Mouse (Mus musculus) lung, embryonic 14.5 days (tissue): Measurements from ENCODE around the gene Cdh22. TPM values are rescaled to one million over a fixed set of nuclear protein-coding genes. Genes with fewer than 3 reads are reported as not detected.

Experiments used
- ATAC-seq: fragments of 200-750 bp; cut with Nextera tagmentation; 2 replicates; pipeline ENCODE4 v1.8.0; 2017; ENCODE audit warnings: mild to moderate bottlenecking, moderate TSS enrichment, moderate library complexity; ENCODE audit not compliant: insufficient read depth
- DNase-seq: peaks from one replicate; pipeline ENCODE4 v3.0.0-alpha.2; 2015
- H3K27ac ChIP-seq: fragments of 300-500 bp; sonication (generic); 2 replicates; pipeline ENCODE4 v1.5.1; 2014; ENCODE audit warnings: low read depth, mild to moderate bottlenecking, moderate library complexity
- H3K27me3 ChIP-seq: fragments of 300-500 bp; sonication (generic); 2 replicates; pipeline ENCODE4 v1.6.1; 2014; ENCODE audit warnings: low read length, control low read depth; ENCODE audit not compliant: insufficient read depth
- H3K36me3 ChIP-seq: fragments of 300-500 bp; sonication (generic); 2 replicates; pipeline ENCODE4 v1.6.1; 2014; ENCODE audit warnings: control low read depth; ENCODE audit not compliant: insufficient read depth
- H3K4me1 ChIP-seq: fragments of 300-500 bp; sonication (generic); 2 replicates; pipeline ENCODE4 v1.6.1; 2014; ENCODE audit warnings: antibody characterized with exemption, control low read depth; ENCODE audit not compliant: insufficient read depth
- H3K4me2 ChIP-seq: fragments of 300-500 bp; sonication (generic); 2 replicates; pipeline ENCODE4 v1.6.1; 2014; ENCODE audit warnings: mild to moderate bottlenecking
- H3K4me3 ChIP-seq: fragments of 300-500 bp; sonication (generic); 2 replicates; pipeline ENCODE4 v1.5.1; 2014; ENCODE audit warnings: low read depth, low read length
- H3K9ac ChIP-seq: fragments of 300-500 bp; sonication (generic); 2 replicates; pipeline ENCODE4 v1.6.1; 2014
- H3K9me3 ChIP-seq: fragments of 300-500 bp; sonication (generic); 2 replicates; pipeline ENCODE4 v1.6.1; 2016; ENCODE audit warnings: low read depth, low read length, control low read depth
- CTCF ChIP-seq: IDR thresholded peaks from 2 replicates; pipeline ENCODE4 v1.5.1; 2016; ENCODE audit warnings: antibody characterized with exemption, low read depth
- WGBS: fragments of 180-500 bp; shearing (Covaris S2); extraction: QIAGEN DNeasy Blood & Tissue Kit; methylation state at CpG from one replicate; pipeline ENCODE4 v1.1.7; 2014; 5-methylcytosine and 5-hydroxymethylcytosine counted together
- polyA plus RNA-seq: library from polyadenylated mRNA; unstranded; fragments of >200 nt; fragmentation: Nextera tagmentation; extraction: Ambion mirVana; gene quantifications from 2 replicates; pipeline ENCODE4 v1.2.1, GENCODE M21; 2014

Gene Cdh22
- polyA plus RNA-seq, 1 experiment from 2014 or later: 1.5 TPM

DNA sequence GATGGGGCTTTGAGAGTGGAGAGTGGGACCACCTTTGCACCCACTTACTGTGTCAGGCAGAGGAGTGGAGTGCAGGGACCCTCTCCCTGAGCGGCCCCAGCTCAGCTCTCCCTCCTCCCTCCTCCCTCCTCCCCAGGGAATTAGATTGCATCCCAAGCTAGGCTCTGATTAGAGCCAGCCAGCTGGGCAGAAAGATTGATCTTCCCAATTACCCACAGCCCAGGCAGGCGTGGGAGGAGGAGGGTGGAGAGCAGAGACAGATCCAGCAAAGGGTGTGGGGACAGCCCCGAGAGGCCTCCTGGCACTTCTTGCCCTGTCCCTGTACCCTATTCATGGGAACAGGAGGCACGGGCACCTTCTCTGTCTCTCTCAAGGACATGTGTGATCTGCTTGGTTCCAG is 105.5 kb downstream of the Cdh22 start:
- Histone ChIP-seq H3K36me3 (no peaks in the 10 kb centered on the region), H3K27ac (no peak overlapping the region), H3K27me3 (peaks cover 3% of the 10 kb centered on the region; the same call in 1 of the 2 replicates), H3K9me3 (no peaks in the 10 kb centered on the region), H3K4me1 (no peaks in the 10 kb centered on the region), H3K9ac (no peak overlapping the region), H3K4me3 (no peak overlapping the region), H3K4me2 (no peak overlapping the region)
- TF ChIP-seq CTCF: no peak
- ATAC-seq (no peak), DNase-seq (no peak)
- 39% methylated on average over 4 of the region's 4 CpGs for WGBS

DNA sequence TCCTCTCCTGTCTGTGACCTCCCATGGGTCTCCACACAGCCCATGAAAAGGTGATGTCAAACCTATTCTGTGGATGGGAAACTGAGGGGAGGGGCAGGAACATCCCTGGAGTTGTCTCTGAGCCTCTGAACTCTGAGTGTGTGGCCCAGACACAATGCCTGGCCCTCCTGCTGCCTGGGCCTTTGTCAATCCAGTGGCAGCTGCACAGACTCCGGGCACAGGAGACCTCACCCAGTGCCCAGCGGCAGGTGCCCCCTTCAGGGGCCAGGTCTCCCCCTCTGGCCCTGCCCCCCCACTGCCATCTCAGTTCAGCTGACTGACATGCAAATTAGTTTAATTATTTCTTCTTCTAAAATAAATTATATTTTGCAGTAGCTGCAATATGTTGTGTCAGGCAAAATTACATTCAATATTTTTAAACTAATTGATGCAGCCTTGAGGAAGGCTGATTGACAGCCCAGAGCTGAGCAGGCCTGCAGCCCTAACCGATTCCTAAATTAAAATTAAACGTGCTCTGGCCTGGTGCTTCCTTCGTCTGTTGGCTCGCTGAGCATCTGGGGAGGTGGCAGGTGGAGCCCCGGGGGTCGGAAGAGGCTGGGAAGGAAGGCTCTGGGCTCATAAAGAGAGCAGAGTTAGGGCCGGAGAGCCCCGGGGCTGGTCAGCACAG is 107.6 kb downstream of the Cdh22 start:
- no peaks in the 10 kb centered on the region for H3K9me3 ChIP-seq
- H3K36me3 ChIP-seq: no peaks in the 10 kb centered on the region
- 47% methylated on average over 10 of the region's 10 CpGs for WGBS
- H3K4me1 ChIP-seq: no peaks in the 10 kb centered on the region
- no peak overlapping the region for H3K4me3 ChIP-seq
- H3K27ac ChIP-seq: no peak overlapping the region
- no peak for TF ChIP-seq CTCF
- H3K27me3 ChIP-seq: peaks cover 3% of the 10 kb centered on the region; the same call in 1 of the 2 replicates
- no peak overlapping the region for H3K9ac ChIP-seq
- H3K4me2 ChIP-seq: no peak overlapping the region
- ATAC-seq (no peak), DNase-seq (no peak)

DNA sequence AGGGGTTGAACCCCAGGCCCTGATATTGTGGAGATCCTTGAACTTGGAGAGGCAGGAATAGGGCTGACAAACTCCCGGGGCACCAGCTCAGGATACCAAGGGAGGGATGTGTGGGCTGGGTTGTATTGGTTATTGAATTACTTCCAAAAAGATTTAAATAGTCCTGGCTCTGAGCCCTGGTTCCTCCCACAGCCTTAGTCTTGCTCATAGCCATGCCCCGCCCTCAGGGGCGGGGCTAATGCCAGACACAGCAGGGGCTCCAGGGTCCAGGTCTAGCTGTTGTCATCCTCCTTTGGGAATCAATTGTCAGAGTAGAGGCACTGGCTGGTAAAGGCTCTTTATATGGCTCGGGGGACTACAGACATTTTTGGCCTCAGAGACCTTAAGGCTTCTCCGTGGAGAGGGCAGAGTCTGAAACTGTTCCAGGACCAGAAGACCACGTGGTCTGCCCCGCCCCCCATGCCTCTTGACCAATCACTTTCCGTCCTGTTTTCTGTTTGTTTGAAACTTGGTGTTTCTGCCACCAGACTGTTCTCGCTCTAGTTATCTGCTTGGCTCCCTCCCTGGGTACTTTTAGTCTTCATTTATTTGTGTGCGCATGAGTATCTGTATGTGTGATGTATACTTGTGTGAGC is 113.3 kb downstream of the Cdh22 start:
- Histone ChIP-seq H3K9ac (no peak overlapping the region), H3K27me3 (peaks cover 32% of the 10 kb centered on the region), H3K27ac (no peak overlapping the region), H3K4me3 (no peak overlapping the region), H3K9me3 (no peaks in the 10 kb centered on the region), H3K4me1 (no peaks in the 10 kb centered on the region), H3K4me2 (no peak overlapping the region; the same call in 1 of the 2 replicates), H3K36me3 (no peaks in the 10 kb centered on the region)
- no peak for TF ChIP-seq CTCF
- 21% methylated on average over 10 of the region's 10 CpGs for WGBS
- peak; percentile 66 for ATAC-seq
- DNase-seq: peak; percentile 80

DNA sequence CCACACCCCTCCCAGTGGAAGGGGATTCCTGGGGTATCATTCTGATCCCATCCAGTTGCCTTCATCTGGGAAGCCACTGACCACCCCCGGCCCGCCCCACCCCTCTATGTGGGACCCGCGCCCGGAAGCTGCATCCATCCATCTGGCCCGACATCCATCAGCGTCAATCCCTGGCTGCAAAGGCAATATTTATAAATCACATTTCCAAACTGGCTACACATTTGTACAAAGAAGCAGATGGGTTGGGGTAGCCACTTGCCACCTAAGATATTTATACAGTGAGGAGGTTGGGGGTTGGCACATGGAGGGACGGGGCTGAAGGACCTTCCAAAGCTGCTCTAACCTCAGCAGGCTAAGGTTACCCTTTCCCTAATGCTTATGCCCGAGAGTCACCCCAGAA is 113.9 kb downstream of the Cdh22 start:
- no peak for TF ChIP-seq CTCF
- no peaks in the 10 kb centered on the region for H3K4me1 ChIP-seq
- no peaks in the 10 kb centered on the region for H3K36me3 ChIP-seq
- no peaks in the 10 kb centered on the region for H3K9me3 ChIP-seq
- DNase-seq (no peak), ATAC-seq (peak; percentile 47; the same call in 1 of the 2 replicates)
- no peak overlapping the region for H3K4me3 ChIP-seq
- 53% methylated on average over 9 of the region's 9 CpGs for WGBS
- no peak overlapping the region for H3K27ac ChIP-seq
- H3K27me3 ChIP-seq: peaks cover 38% of the 10 kb centered on the region
- no peak overlapping the region for H3K9ac ChIP-seq
- no peak overlapping the region for H3K4me2 ChIP-seq

DNA sequence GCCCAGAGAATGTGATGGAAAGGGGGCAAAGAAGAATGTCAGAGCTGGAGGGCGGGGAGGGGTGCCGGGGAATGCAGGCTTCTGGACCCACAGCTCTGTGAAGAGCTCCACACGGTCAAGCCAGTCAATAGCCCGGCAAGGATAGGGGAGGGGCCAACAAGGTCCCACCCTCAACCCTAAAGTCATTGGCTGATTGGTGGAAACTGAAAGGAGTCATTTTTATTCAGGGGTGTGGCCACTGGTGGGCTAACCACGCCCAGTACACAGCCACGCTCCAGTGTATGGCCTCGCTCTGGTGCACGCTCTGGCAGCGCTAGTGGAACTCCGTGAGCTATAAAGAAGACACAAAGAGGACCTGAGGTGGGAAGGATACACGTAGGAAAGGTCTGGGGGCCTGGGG is 120.9 kb downstream of the Cdh22 start:
- Histone ChIP-seq H3K9me3 (no peaks in the 10 kb centered on the region), H3K4me1 (no peaks in the 10 kb centered on the region), H3K36me3 (no peaks in the 10 kb centered on the region), H3K4me2 (no peak overlapping the region), H3K27ac (no peak overlapping the region), H3K27me3 (peaks cover 92% of the 10 kb centered on the region), H3K9ac (no peak overlapping the region), H3K4me3 (no peak overlapping the region)
- DNase-seq (peak; percentile 76), ATAC-seq (peak; percentile 59)
- no peak for TF ChIP-seq CTCF
- WGBS: 14% methylated on average over 11 of the region's 11 CpGs

DNA sequence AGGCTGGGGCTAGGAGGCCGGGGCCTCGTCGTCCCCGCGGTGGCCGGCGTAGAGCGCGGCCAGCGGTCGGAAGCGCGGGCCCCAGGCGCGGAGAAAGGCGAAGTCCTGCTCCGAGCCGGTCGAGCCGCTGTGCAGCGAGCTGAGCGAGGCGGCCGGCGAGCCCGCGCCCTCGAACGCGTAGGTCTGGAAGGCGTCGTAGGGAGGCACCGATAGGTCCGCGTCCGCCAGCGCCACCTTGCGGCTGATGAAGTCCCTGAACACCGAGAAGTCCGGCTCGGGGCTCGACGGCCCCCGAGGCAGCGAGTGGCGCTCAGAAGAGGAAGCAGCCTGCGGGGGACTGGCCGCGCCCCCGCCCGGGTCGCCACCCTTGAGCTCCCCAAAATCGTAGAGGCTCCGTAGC is 122.5 kb downstream of the Cdh22 start:
- peak; percentile 96 for DNase-seq

DNA sequence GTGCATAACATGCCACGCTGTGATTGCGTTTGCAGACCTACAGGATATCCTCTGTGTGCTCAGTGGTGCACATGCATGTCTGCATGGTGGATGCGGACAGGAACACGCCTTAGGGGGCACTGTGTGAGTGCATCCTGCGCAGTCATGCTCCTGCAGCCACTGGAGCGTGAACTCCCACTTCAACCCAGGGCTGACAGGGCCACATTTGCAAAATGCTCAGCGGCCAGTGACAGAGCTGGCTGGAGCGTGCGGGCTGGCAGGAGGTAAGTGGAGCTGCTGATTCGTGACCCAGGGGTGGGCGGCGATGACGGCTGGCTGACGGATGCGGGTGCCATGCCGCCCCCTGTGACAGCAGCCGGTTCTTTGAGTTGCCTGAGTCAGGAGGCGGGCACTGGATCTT is 128.1 kb downstream of the Cdh22 start:
- H3K4me1 ChIP-seq: no peaks in the 10 kb centered on the region
- no peak overlapping the region for H3K27ac ChIP-seq
- no peaks in the 10 kb centered on the region for H3K36me3 ChIP-seq
- TF ChIP-seq CTCF: no peak
- H3K27me3 ChIP-seq: peaks cover 54% of the 10 kb centered on the region
- ATAC-seq (no peak), DNase-seq (no peak)
- WGBS: 19% methylated on average over 18 of the region's 18 CpGs
- no peak overlapping the region for H3K4me2 ChIP-seq
- H3K9me3 ChIP-seq: no peaks in the 10 kb centered on the region
- no peak overlapping the region for H3K4me3 ChIP-seq
- no peak overlapping the region for H3K9ac ChIP-seq

More for the DNA sequence above, 122.5 kb downstream of the Cdh22 start:
- H3K36me3 ChIP-seq: no peaks in the 10 kb centered on the region
- no peaks in the 10 kb centered on the region for H3K9me3 ChIP-seq
- WGBS: under 1% methylated on average over 54 of the region's 54 CpGs
- peak; percentile 72 for ATAC-seq
- TF ChIP-seq CTCF: peak; percentile 80
- no peak overlapping the region for H3K4me2 ChIP-seq
- 0 out of 2 replicates have a peak overlapping the region, but pooled peaks have one; percentile 1 for H3K4me3 ChIP-seq
- H3K4me1 ChIP-seq: no peaks in the 10 kb centered on the region
- no peak overlapping the region for H3K9ac ChIP-seq
- H3K27me3 ChIP-seq: peaks cover 87% of the 10 kb centered on the region
- no peak overlapping the region for H3K27ac ChIP-seq
